Mouse (Mus musculus) cerebellum, adult 18-20 months (tissue): ENCODE measurements around the gene Tubgcp2.
A peak's percentile ranks its signal among the peaks of the same experiment; 100 is the strongest.

Source experiments
- DNase-seq, 2 experiments: peaks; one replicate each; pipeline ENCODE4 v3.0.0; 2021

Gene Tubgcp2

GRCm38 (mm10) chr7:140036281-140037170, at the start of gene Tubgcp2, which contains the start of gene Zfp511:
Gene Tubgcp2 (minus strand): TSS chr7:140036669.
Gene Zfp511 (plus strand): TSS chr7:140036391.
- DNase-seq, result peak; percentile 95 to 98

GRCm38 (mm10) chr7:140082242-140082678, 45.8 kb upstream of the Tubgcp2 start, which contains the start of gene Caly:
Gene Caly (minus strand): TSS chr7:140082548.
- DNase-seq, result peak; percentile 81 to 86

GRCm38 (mm10) chr7:140081408-140082241, 45.2 kb upstream of the Tubgcp2 start:
- peak; percentile 62 to 70 for DNase-seq

GRCm38 (mm10) chr7:140080503-140081156, 44.2 kb upstream of the Tubgcp2 start:
- peak; percentile 94 to 98 for DNase-seq

GRCm38 (mm10) chr7:140078711-140079110, 42.2 kb upstream of the Tubgcp2 start:
- DNase-seq, result peak; percentile 78 to 90

- DNase-seq, result no peak
These were observed 41.2 kb upstream of the Tubgcp2 start for GRCm38 (mm10) chr7:140077698-140078097.

GRCm38 (mm10) chr7:140070042-140070711, 33.7 kb upstream of the Tubgcp2 start:
- no peak for DNase-seq

GRCm38 (mm10) chr7:140067397-140067796, 30.9 kb upstream of the Tubgcp2 start:
- DNase-seq, result no peak

GRCm38 (mm10) chr7:140063092-140063491, 26.6 kb upstream of the Tubgcp2 start:
- DNase-seq, result peak; percentile 72 to 74

- peak in 1 of 2 experiments; percentile 34 for DNase-seq
These were observed 25.8 kb upstream of the Tubgcp2 start for GRCm38 (mm10) chr7:140062307-140062706.

GRCm38 (mm10) chr7:140061832-140062130, 25.3 kb upstream of the Tubgcp2 start:
- DNase-seq, result no peak

- DNase-seq, result peak; percentile 23 to 32
These were observed 24.7 kb upstream of the Tubgcp2 start for GRCm38 (mm10) chr7:140060936-140061831.

- no peak for DNase-seq
These were observed 23.1 kb upstream of the Tubgcp2 start for GRCm38 (mm10) chr7:140059601-140060000.

GRCm38 (mm10) chr7:140058528-140058927, 22.1 kb upstream of the Tubgcp2 start:
- DNase-seq, result no peak

- DNase-seq, result no peak
These were observed 21.2 kb upstream of the Tubgcp2 start for GRCm38 (mm10) chr7:140057413-140058407.

GRCm38 (mm10) chr7:140054124-140054523, 17.7 kb upstream of the Tubgcp2 start:
- DNase-seq, result no peak

- DNase-seq, result no peak
These were observed 12.7 kb upstream of the Tubgcp2 start for GRCm38 (mm10) chr7:140049115-140049689.

GRCm38 (mm10) chr7:140048361-140049114, 12.1 kb upstream of the Tubgcp2 start, which contains the start of gene Msx3:
Gene Msx3 (minus strand): TSS chr7:140049089.
- DNase-seq, result no peak
